Mouse (Mus musculus) frontal cortex, adult 2 months (tissue): ENCODE measurements at regions not wholly inside any gene's neighbourhood (a gene's known extent, or its start where the extent isn't known, plus 50 kb on each side); places are given as distances from the start of the nearest gene placed in this dataset.
A peak's percentile ranks its signal among the peaks of the same experiment; 100 is the strongest.

Experiments
- DNase-seq, 2 experiments: peaks; one replicate each; pipeline ENCODE4 v3.0.0; 2022; ENCODE audit warnings: low spot score in 1 of 2; ENCODE audit errors: extremely low spot score in 1 of 2

GRCm38 (mm10) chr1:91611281-91611680, 70.9 kb downstream of the Asb1 start:
- no peak for DNase-seq

DNA sequence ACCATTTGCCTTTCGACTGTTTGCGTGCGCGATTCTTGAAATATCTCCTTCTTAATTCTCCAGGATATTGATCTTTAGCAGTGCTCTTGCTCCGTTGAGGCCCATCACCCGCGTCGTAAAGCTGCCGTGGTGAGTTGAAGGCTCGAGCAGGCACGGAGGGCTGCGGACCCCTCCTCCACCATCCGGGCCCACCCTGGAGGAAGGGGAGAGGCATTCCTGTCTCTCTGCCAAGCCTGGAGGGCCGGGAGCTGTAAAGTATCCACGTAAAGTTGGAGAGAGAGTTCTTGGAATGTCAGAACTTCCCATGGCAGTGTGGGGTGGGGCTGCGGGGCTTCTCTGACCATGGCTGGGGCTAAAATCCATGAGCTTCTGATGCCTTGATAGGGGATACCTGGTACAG, 71.3 kb downstream of the Asb1 start:
- DNase-seq, result no peak

GRCm38 (mm10) chr1:91612912-91613311, 72.6 kb downstream of the Asb1 start:
- DNase-seq, result no peak

DNA sequence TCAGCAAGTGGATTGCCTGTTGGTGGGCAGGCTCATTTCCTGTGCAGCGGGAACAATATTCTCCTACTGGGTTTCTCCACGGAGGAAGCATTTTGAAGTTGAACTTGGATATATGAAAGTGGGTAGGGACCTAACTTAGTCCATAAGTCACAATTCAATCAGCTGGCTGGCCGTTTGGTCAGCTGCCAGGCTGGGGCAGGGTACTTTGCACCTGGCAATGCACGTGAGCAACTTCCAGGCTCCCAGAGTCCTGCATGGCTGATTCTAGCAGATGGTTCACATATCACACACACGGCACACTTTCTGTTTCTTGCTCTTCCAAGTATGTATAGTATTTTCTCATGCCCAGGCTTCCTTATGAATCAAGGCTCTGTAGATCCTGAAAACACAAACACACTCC, 75.1 kb downstream of the Asb1 start:
- DNase-seq, result no peak

GRCm38 (mm10) chr1:91618527-91619135, 78.3 kb downstream of the Asb1 start:
- no peak for DNase-seq

DNA sequence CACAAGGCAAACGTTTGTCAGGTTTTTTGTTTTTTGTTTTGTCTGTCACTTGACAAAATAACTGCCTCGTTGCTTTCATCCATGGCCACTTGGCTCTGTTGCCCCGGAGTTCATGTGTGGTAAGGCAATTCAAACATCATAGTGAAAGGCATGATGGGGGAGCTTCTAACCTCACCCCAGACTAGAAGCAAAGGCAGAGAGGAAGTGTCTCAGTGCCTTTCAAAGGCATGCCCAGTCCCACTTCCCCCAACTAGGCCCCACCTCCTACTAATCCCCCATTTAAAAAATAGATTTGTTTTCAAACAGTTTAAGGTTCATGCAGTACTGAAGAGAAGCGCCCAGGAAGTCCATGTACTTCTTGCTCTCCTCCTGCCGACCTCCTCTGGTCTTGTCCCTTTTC, 80.8 kb downstream of the Asb1 start:
- no peak for DNase-seq

DNA sequence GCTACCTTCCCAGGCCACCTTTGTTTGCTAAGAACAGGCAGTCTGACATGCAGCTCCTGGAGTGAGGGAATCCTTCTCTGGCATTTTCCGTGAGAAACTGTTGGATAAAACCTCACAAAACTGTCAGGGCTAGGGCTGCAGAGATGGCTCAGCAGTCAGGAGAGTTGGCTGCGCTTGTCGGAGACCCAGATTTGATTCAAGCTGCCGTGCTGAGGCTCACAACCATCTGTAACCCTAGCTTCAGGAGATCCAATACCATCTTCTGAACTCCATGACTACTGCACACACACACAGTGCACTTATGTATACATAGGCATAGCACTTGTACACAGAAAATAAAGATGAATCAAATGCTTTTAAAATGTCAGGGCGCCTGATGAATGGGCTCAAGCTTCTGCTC, 82.5 kb downstream of the Asb1 start:
- no peak for DNase-seq

DNA sequence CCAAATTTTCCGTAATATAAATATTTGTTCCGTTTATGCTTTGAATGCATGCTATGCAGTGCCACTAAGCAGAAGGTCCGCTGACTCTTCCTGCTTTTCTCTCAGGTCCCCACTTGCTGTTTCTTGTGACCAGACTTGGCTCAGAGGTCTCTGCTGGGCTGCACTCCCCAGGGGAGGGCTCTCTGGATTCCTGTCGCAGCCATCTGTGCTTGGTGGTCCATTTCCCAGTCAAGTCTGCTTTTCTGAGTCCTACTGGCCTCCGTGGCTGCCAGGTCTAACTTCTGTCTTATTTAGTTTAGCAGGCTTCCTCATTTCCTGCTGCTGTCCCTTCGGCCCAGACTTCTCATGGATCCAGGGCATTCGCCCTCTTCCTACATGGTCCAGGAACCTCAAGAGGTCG, 83.7 kb downstream of the Asb1 start:
- DNase-seq, result no peak

GRCm38 (mm10) chr1:91624531-91625300, 84.4 kb downstream of the Asb1 start:
- DNase-seq, result no peak

GRCm38 (mm10) chr1:91626090-91626489, 85.7 kb downstream of the Asb1 start:
- DNase-seq, result no peak

DNA sequence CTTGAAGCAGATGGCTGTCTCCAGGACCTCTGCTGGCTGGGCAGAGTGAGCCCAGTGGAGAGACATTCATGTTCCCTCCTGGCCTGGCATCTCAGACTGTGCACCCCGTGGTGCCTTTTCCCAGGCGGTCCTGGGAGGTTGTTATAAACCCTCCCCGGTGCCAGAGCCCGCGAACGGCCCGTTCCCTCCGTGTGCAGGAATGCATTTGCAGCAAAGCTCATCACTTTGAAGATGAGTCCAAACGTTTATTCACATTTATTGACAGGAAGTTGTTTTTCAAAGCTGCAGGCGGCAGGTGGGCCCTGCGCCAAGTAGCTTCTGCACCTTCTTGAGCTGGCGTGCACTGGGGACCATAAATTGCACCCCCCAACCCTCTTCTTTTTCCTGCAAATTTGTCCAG, 89.9 kb downstream of the Asb1 start:
- DNase-seq, result no peak

DNA sequence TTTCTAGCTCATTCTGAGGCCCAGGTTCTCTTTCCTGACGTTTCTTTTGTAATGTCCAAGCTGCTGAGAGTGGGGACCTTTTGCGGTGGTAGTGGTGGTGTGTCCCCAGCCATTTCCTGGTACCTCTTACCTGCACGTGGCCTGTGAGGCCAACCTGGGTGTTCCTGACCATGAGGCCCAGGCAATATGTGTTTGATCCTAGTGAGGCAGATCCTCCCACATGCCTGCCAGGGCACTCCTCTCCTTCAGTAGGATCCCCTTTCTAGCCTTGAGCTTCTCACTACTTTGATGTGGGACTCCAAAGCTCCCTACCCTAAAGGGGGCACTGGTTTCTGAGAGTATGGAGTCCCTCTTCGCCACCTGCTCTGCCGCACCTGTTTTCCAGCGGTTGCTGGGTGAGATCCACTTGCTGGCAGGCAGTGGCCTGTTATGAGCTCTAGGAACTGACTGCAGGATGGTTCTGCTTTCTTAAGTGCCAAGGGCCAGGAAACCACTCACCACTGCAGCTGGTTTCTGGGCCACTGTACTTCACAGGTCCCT, 90.6 kb downstream of the Asb1 start:
- no peak for DNase-seq

- no peak for DNase-seq
These were observed 92.7 kb downstream of the Asb1 start for GRCm38 (mm10) chr1:91632906-91633493.

DNA sequence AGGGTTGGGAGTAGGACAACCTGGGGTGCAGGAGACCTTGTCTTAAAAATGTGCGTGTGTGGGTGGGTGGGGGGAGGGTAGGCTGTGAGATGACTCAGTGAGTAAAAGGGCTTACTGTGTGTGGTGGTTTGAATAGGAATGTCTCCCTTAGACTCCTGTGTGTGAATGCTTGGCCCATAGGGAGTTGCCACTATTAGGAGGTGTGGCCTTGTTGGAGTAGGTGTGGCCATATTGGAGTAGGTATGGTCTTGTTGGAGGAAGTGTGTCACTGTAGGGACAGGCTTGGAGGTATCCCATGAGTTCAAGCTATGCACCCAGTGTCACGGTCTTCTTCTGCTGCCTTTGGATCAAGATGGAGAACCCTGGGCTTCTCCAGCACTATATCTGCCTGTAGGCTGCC, 96.2 kb downstream of the Asb1 start:
- no peak for DNase-seq

- DNase-seq, result no peak
These were observed 100.2 kb downstream of the Asb1 start for GRCm38 (mm10) chr1:91640551-91640950.

DNA sequence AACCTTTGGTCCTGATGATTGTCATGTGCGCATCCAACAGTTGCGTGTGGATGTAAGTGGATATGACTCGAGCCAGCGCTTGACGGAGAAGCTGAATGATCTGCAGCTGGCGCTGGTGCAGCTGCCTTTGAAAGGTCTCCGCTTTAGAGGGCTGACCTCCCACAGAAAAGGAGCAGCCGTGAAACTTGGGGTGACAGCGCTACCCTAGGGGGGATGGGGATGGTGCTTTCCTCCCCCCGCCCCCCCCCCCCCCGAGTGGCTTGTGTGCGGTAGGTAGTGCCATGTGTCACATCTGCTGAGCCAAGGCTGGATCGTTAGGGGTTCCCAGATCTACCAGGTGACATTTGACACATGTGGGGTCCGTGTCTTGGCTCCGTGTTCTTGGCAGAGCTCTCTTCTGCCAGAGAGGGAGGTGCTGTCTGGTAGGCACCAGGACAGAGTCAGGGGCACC, 118.7 kb downstream of the Asb1 start:
- no peak for DNase-seq

- no peak for DNase-seq
These were observed 119.1 kb downstream of the Asb1 start for GRCm38 (mm10) chr1:91659486-91659885.

- peak in 1 of 2 experiments; percentile 8 for DNase-seq
These were observed 122.9 kb downstream of the Asb1 start for GRCm38 (mm10) chr1:91663289-91663688.

DNA sequence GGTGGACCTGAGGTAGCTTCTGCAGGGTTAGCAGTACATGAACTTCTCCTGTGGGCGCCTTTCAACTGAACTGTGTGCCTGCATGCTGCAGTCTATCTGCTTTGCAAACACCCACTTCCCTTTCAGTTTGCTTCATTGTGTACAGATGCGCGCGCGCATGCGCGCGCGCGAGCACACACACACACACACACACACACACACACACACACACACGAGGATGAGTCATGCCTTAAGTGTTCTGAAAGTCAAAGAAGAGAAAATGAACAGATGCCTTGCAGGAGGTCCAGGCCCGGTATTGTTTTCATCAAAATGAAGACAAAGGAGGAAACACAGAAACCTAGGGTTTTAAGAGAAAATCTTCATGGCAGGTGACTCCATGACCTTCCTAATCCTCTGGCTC, 124.3 kb downstream of the Asb1 start:
- DNase-seq, result peak in 1 of 2 experiments; percentile 39

DNA sequence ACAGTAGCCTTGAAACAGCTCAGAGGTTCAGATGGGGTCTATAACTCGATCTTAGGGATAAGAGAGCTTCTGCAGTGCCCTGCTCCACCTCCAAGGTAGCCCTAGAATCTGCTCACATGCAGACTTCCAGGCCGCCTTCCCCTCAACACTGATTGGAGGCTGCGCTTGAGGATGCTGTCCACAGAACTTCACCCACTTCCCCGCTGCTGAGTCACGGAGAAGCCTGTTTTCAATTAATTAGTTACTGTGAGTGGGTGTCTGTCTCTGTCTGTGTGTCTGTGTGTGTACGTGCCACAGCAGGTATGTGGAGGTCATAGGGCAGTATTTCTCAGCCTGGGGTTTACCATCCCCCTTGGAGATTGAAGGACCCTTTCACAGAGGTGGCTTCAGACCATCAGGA, 128.2 kb downstream of the Asb1 start:
- DNase-seq, result peak in 1 of 2 experiments; percentile 13

- no peak for DNase-seq
These were observed 130.3 kb upstream of the Twist2 start for GRCm38 (mm10) chr1:91670980-91671379.
